Mouse (Mus musculus) Patski (cell line): ENCODE measurements around the gene Ptprg. TPM values are rescaled to one million over a fixed set of nuclear protein-coding genes. Genes with fewer than 3 reads are reported as not detected.

Experiments
- ATAC-seq: fragments of 100-300 bp; one replicate; pipeline ENCODE4 v1.8.0; 2021
- CTCF ChIA-PET: fragments of 350-600 bp; sonication (Branson Sonifier 250); formaldehyde crosslinking; loops from one replicate; lab custom pipeline; 2022; ENCODE audit warnings: inconsistent platforms; lab: Charles Lee
- POLR2A ChIA-PET: fragments of 350-600 bp; sonication (Branson Sonifier 250); formaldehyde crosslinking; loops from one replicate; lab custom pipeline; 2022; ENCODE audit warnings: antibody characterized with exemption, inconsistent platforms; lab: Charles Lee
- DNase-seq: peaks from one replicate; pipeline ENCODE4 v3.0.0-alpha.2; 2011; ENCODE audit warnings: low read depth, low spot score
- H3K27me3 ChIP-seq: fragments of 371-371 bp; one replicate; pipeline ENCODE4 v1.5.1; 2021
- CTCF ChIP-seq: fragments of 100-300 bp; IDR thresholded peaks from one replicate; pipeline ENCODE4 v1.5.1; 2021
- in situ Hi-C: fragments of 300-500 bp; cut with MboI; formaldehyde crosslinking; loops from 3 replicates; pipeline ENCODE4 v1.11.1; 2018; ENCODE audit warnings: low pct_unique_long_range_greater_than_20kb, mixed read lengths
- polyA plus RNA-seq: library from polyadenylated mRNA; unstranded; gene quantifications from one replicate; pipeline ENCODE4 v1.2.3, GENCODE M21; 2021

Gene Ptprg
- polyA plus RNA-seq, 1 experiment from 2014 or later, result 40.1 TPM

- no peaks in the 10 kb centered on the region for H3K27me3 ChIP-seq
- no peak for DNase-seq
- no peak for ATAC-seq
- CTCF ChIA-PET, result interaction anchor here (0.7 to 1.5 kb wide), 4 partner anchors 8 to 77 kb away, joined by 3 read pairs; no protein-coding TSS in a partner anchor
- POLR2A ChIA-PET, result no interaction called here
- in situ Hi-C loops, result no loop called here
- TF ChIP-seq CTCF, result no peak
These were observed 87.0 kb downstream of the Ptprg start for GRCm38 (mm10) chr14:11640372-11640771.

- in situ Hi-C loops, result no loop called here
- DNase-seq, result no peak
- no peaks in the 10 kb centered on the region for H3K27me3 ChIP-seq
- CTCF ChIA-PET, result interaction anchor here (0.7 to 1.5 kb wide), 4 partner anchors 9 to 78 kb away, joined by 3 read pairs; no protein-coding TSS in a partner anchor
- no peak for ATAC-seq
- no peak for TF ChIP-seq CTCF
- POLR2A ChIA-PET, result no interaction called here
These were observed 87.7 kb downstream of the Ptprg start for GRCm38 (mm10) chr14:11640996-11641395.

- ATAC-seq (no peak), DNase-seq (no peak)
- ChIA-PET CTCF (interaction anchor here (0.6 to 1.5 kb wide), 5 partner anchors 9 to 89 kb away, joined by 3 to 6 read pairs (median 4); no protein-coding TSS in a partner anchor), POLR2A (no interaction called here)
- TF ChIP-seq CTCF, result peak; percentile 36
- in situ Hi-C loops, result no loop called here
- H3K27me3 ChIP-seq, result no peaks in the 10 kb centered on the region
These were observed 89.6 kb downstream of the Ptprg start for GRCm38 (mm10) chr14:11642977-11643376.

GRCm38 (mm10) chr14:11657374-11657773 is 104.0 kb downstream of the Ptprg start:
- DNase-seq, result no peak
- ChIA-PET POLR2A (no interaction called here), CTCF (interaction anchor here (2.5 kb wide), 1 partner anchor 11 kb away, joined by 5 read pairs; no protein-coding TSS in a partner anchor)
- no peaks in the 10 kb centered on the region for H3K27me3 ChIP-seq
- ATAC-seq, result no peak
- no peak for TF ChIP-seq CTCF
- in situ Hi-C loops, result no loop called here

GRCm38 (mm10) chr14:11663661-11664215 is 110.4 kb downstream of the Ptprg start:
- no peaks in the 10 kb centered on the region for H3K27me3 ChIP-seq
- in situ Hi-C loops, result loop anchor here (10.0 kb wide), 1 partner anchor 109 kb away; the partner anchor contains the start of gene Ptprg
- ChIA-PET POLR2A (no interaction called here), CTCF (no interaction called here)
- no peak for DNase-seq
- no peak for ATAC-seq
- TF ChIP-seq CTCF, result no peak

- no peak for DNase-seq
- CTCF ChIA-PET, result no interaction called here
- POLR2A ChIA-PET, result no interaction called here
- no peak for ATAC-seq
- H3K27me3 ChIP-seq, result no peaks in the 10 kb centered on the region
- in situ Hi-C loops, result loop anchor here (10.0 kb wide), 1 partner anchor 110 kb away; the partner anchor contains the start of gene Ptprg
- TF ChIP-seq CTCF, result no peak
These were observed 111.0 kb downstream of the Ptprg start for GRCm38 (mm10) chr14:11664302-11664701.

- no peaks in the 10 kb centered on the region for H3K27me3 ChIP-seq
- POLR2A ChIA-PET, result no interaction called here
- in situ Hi-C loops, result loop anchor here (10.0 kb wide), 1 partner anchor 110 kb away; the partner anchor contains the start of gene Ptprg
- no peak for DNase-seq
- TF ChIP-seq CTCF, result no peak
- no peak for ATAC-seq
- CTCF ChIA-PET, result no interaction called here
These were observed 111.7 kb downstream of the Ptprg start for GRCm38 (mm10) chr14:11665046-11665445.

GRCm38 (mm10) chr14:11667762-11668161 is 114.4 kb downstream of the Ptprg start:
- no peaks in the 10 kb centered on the region for H3K27me3 ChIP-seq
- ATAC-seq (peak; percentile 72), DNase-seq (peak; percentile 47)
- ChIA-PET CTCF (interaction anchor here (1.4 kb wide), 1 partner anchor 19 kb away, joined by 3 read pairs; no protein-coding TSS in a partner anchor), POLR2A (no interaction called here)
- TF ChIP-seq CTCF, result no peak
- in situ Hi-C loops, result loop anchor here (10.0 kb wide), 1 partner anchor 113 kb away; the partner anchor contains the start of gene Ptprg

GRCm38 (mm10) chr14:11670847-11671246 is 117.5 kb downstream of the Ptprg start:
- no peak for DNase-seq
- no peaks in the 10 kb centered on the region for H3K27me3 ChIP-seq
- no peak for ATAC-seq
- ChIA-PET CTCF (interaction anchor here (1.5 to 2.0 kb wide), 2 partner anchors 10 to 28 kb away, joined by 3 to 4 read pairs; no protein-coding TSS in a partner anchor), POLR2A (no interaction called here)
- in situ Hi-C loops, result no loop called here
- TF ChIP-seq CTCF, result no peak

GRCm38 (mm10) chr14:11672981-11673547 is 119.7 kb downstream of the Ptprg start:
- ATAC-seq (no peak), DNase-seq (no peak)
- ChIA-PET CTCF (no interaction called here), POLR2A (interaction anchor here (1.0 kb wide), 1 partner anchor 25 kb away, joined by 3 read pairs; no protein-coding TSS in a partner anchor)
- H3K27me3 ChIP-seq, result no peaks in the 10 kb centered on the region
- TF ChIP-seq CTCF, result no peak
- in situ Hi-C loops, result no loop called here

GRCm38 (mm10) chr14:11678201-11678600 is 124.9 kb downstream of the Ptprg start:
- H3K27me3 ChIP-seq, result no peaks in the 10 kb centered on the region
- DNase-seq (no peak), ATAC-seq (no peak)
- no peak for TF ChIP-seq CTCF
- in situ Hi-C loops, result no loop called here
- ChIA-PET POLR2A (no interaction called here), CTCF (no interaction called here)
